Mouse (Mus musculus): ENCODE data around the gene Spag7. TPM values are rescaled to one million over a fixed set of nuclear protein-coding genes. Genes with fewer than 3 reads are reported as not detected.

Spag7 gene
- total RNA-seq, 1 experiment: 74.5 TPM

DNA sequence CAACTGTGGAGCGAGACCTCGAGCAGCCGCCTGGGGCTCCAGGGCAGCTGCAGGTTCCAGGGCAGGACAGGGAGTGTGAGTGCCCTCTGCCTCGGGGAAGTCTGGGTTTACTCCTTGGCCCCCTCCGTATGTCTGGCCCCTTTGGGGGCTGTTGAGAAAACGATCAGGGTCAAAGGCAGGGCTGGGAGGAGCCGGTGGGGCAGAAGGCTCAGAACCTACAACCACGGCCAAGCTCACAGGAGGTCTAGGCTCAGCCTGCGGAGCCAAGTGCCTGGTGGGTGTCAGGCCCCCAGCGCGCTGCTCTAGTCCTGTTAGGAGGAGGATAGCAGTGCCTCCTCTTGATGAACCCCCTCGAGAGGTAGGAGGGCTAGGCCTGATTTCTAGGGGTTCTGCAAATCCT lies 12.0 kb upstream of the Spag7 start:
- in situ Hi-C loops (cut with MboI; ENCODE audit: low sequenced_read_pairs in 2 of 2, unreplicated experiment in 2 of 2): no loop called here

DNA sequence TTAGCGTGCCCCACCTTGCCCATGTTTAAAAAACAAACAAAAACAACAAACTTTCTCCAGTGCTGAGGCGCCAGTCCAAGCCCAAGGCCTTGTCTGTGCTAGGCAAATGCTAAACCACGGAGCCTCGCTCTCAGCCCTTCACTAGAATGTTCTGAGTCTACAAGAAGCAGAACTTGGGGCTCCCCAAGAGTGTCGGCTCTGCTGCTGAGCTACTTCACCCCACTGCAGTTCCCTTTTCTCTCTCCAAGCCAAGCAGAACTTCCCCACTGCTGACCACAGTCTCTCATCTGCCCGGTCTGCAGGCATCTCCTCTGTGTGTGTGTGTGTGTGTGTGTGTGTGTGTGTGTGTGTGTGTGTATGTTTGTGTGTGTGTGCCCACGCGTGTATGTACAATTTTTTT lies 10.7 kb upstream of the Spag7 start:
- Histone ChIP-seq H3K27ac (ENCODE audit: insufficient read depth, low read depth, low read length, poor library complexity, severe bottlenecking) (no peak overlapping the region), H3K9me3 (ENCODE audit: control insufficient read depth, insufficient read depth, low read depth, low read length) (no peaks in the 10 kb centered on the region), H3K4me3 (ENCODE audit: insufficient read depth in 1 of 2, low read depth in 1 of 2, low read length in 2 of 2, poor library complexity in 1 of 2, severe bottlenecking in 1 of 2) (no peak overlapping the region), H3K4me1 (ENCODE audit: control insufficient read depth in 2 of 2, insufficient read depth in 2 of 2, low read length in 2 of 2, poor library complexity in 1 of 2) (peaks cover 5 to 24% of the 10 kb centered on the region in 2 experiments; a peak in 3 of 4 replicates), H3K36me3 (ENCODE audit: control insufficient read depth, insufficient read depth, low read length, poor library complexity, severe bottlenecking) (peaks cover 9% of the 10 kb centered on the region; the same call in 1 of the 2 replicates), H3K9ac (ENCODE audit: insufficient read depth, low read depth, low read length, poor library complexity, severe bottlenecking) (no peak overlapping the region)
- TF ChIP-seq ZNF384 (IDR thresholded peaks at IDR 0.05; ENCODE audit: low read depth, low read length): no peak
- no peak for TF ChIP-seq HCFC1 (IDR thresholded peaks at IDR 0.05; ENCODE audit: borderline replicate concordance, insufficient read depth, low read length)
- TF ChIP-seq MAFK (IDR thresholded peaks at IDR 0.05; ENCODE audit: insufficient read depth, low read depth, low read length): no peak
- no peak for TF ChIP-seq CHD2 (IDR thresholded peaks at IDR 0.05; ENCODE audit: low read depth, low read length)
- no peak for TF ChIP-seq ZC3H11A (IDR thresholded peaks at IDR 0.05; ENCODE audit: borderline replicate concordance, low read depth, low read length)
- no peak for DNase-seq (ENCODE audit: low read depth, low spot score)
- in situ Hi-C loops (cut with MboI; ENCODE audit: low sequenced_read_pairs in 2 of 2, unreplicated experiment in 2 of 2): no loop called here

More for the DNA sequence above, 12.0 kb upstream of the Spag7 start:
- Histone ChIP-seq H3K27ac (ENCODE audit: insufficient read depth, low read depth, low read length, poor library complexity, severe bottlenecking) (peak overlapping the region; percentile 15; the same call in 1 of the 2 replicates), H3K4me3 (ENCODE audit: insufficient read depth in 1 of 2, low read depth in 1 of 2, low read length in 2 of 2, poor library complexity in 1 of 2, severe bottlenecking in 1 of 2) (peak overlapping the region; percentile 44 to 48; a peak in 3 of 4 replicates), H3K36me3 (ENCODE audit: control insufficient read depth, insufficient read depth, low read length, poor library complexity, severe bottlenecking) (peaks cover 6% of the 10 kb centered on the region; the same call in 1 of the 2 replicates), H3K9ac (ENCODE audit: insufficient read depth, low read depth, low read length, poor library complexity, severe bottlenecking) (peak overlapping the region; percentile 69), H3K9me3 (ENCODE audit: control insufficient read depth, insufficient read depth, low read depth, low read length) (no peaks in the 10 kb centered on the region), H3K4me1 (ENCODE audit: control insufficient read depth in 2 of 2, insufficient read depth in 2 of 2, low read length in 2 of 2, poor library complexity in 1 of 2) (peaks cover 5 to 24% of the 10 kb centered on the region in 2 experiments; a peak in 3 of 4 replicates)
- TF ChIP-seq CHD2 (IDR thresholded peaks at IDR 0.05; ENCODE audit: low read depth, low read length): no peak
- TF ChIP-seq MAFK (IDR thresholded peaks at IDR 0.05; ENCODE audit: insufficient read depth, low read depth, low read length): no peak
- TF ChIP-seq HCFC1 (IDR thresholded peaks at IDR 0.05; ENCODE audit: borderline replicate concordance, insufficient read depth, low read length): no peak
- no peak for TF ChIP-seq ZNF384 (IDR thresholded peaks at IDR 0.05; ENCODE audit: low read depth, low read length)
- no peak for TF ChIP-seq ZC3H11A (IDR thresholded peaks at IDR 0.05; ENCODE audit: borderline replicate concordance, low read depth, low read length)
- no peak for DNase-seq (ENCODE audit: low read depth, low spot score)

DNA sequence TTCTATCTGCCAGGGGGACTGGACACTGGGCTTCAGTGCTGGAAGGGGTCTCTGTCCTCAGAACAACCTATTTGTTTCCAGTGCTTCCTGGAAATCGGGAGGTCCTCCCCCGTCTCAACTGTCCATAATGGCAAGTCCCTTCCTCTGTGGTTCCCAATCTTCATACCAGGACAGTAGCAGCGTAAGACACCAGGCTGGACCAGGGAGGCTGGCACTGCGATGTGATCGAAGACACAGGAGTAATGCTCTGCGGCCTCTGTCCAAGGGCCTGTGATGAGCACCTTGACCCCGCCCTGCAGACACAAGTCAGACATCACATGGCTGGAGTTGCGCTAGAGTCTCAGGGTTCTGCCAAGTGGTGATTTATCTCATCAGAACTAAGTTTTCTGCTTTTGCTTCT lies 10.1 kb upstream of the Spag7 start:
- no peak for TF ChIP-seq ZC3H11A (IDR thresholded peaks at IDR 0.05; ENCODE audit: borderline replicate concordance, low read depth, low read length)
- TF ChIP-seq HCFC1 (IDR thresholded peaks at IDR 0.05; ENCODE audit: borderline replicate concordance, insufficient read depth, low read length): no peak
- TF ChIP-seq MAFK (IDR thresholded peaks at IDR 0.05; ENCODE audit: insufficient read depth, low read depth, low read length): no peak
- TF ChIP-seq ZNF384 (IDR thresholded peaks at IDR 0.05; ENCODE audit: low read depth, low read length): no peak
- TF ChIP-seq CHD2 (IDR thresholded peaks at IDR 0.05; ENCODE audit: low read depth, low read length): no peak
- DNase-seq (ENCODE audit: low read depth, low spot score): no peak
- in situ Hi-C loops (cut with MboI; ENCODE audit: low sequenced_read_pairs in 2 of 2, unreplicated experiment in 2 of 2): no loop called here
- H3K27ac ChIP-seq (ENCODE audit: insufficient read depth, low read depth, low read length, poor library complexity, severe bottlenecking): no peak overlapping the region
- H3K4me1 ChIP-seq (ENCODE audit: control insufficient read depth in 2 of 2, insufficient read depth in 2 of 2, low read length in 2 of 2, poor library complexity in 1 of 2): peaks cover 5 to 27% of the 10 kb centered on the region in 2 experiments; a peak in 3 of 4 replicates
- H3K9ac ChIP-seq (ENCODE audit: insufficient read depth, low read depth, low read length, poor library complexity, severe bottlenecking): no peak overlapping the region
- peaks cover 9% of the 10 kb centered on the region; the same call in 1 of the 2 replicates for H3K36me3 ChIP-seq (ENCODE audit: control insufficient read depth, insufficient read depth, low read length, poor library complexity, severe bottlenecking)
- H3K9me3 ChIP-seq (ENCODE audit: control insufficient read depth, insufficient read depth, low read depth, low read length): no peaks in the 10 kb centered on the region
- no peak overlapping the region for H3K4me3 ChIP-seq (ENCODE audit: insufficient read depth in 1 of 2, low read depth in 1 of 2, low read length in 2 of 2, poor library complexity in 1 of 2, severe bottlenecking in 1 of 2)

DNA sequence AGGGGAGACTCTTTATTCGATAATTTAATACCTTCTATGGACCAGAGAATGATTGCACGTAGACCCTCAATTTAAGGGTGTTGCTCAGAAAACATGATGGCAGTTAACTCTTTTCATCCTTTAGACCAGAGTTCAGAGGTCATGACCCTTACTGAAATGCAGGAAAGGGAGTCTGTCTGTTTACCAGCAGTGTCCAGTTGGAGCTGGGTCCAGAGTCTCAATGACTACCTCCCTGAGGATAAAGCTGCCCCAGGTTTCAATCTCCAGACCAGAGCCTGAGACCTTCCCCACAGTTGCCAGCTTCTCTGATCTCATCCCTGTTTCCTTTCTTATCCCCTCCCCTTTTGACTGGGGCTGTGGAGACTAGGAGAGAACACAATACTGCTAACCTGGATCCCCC lies 9.4 kb upstream of the Spag7 start:
- no peak overlapping the region for H3K9ac ChIP-seq (ENCODE audit: insufficient read depth, low read depth, low read length, poor library complexity, severe bottlenecking)
- H3K9me3 ChIP-seq (ENCODE audit: control insufficient read depth, insufficient read depth, low read depth, low read length): no peaks in the 10 kb centered on the region

More for the DNA sequence above, 9.4 kb upstream of the Spag7 start:
- Histone ChIP-seq H3K27ac (ENCODE audit: insufficient read depth, low read depth, low read length, poor library complexity, severe bottlenecking) (no peak overlapping the region), H3K4me3 (ENCODE audit: insufficient read depth in 1 of 2, low read depth in 1 of 2, low read length in 2 of 2, poor library complexity in 1 of 2, severe bottlenecking in 1 of 2) (no peak overlapping the region), H3K4me1 (ENCODE audit: control insufficient read depth in 2 of 2, insufficient read depth in 2 of 2, low read length in 2 of 2, poor library complexity in 1 of 2) (peaks cover 5 to 28% of the 10 kb centered on the region in 2 experiments; a peak in 3 of 4 replicates), H3K36me3 (ENCODE audit: control insufficient read depth, insufficient read depth, low read length, poor library complexity, severe bottlenecking) (peaks cover 6% of the 10 kb centered on the region; the same call in 1 of the 2 replicates)
- in situ Hi-C loops (cut with MboI; ENCODE audit: low sequenced_read_pairs in 2 of 2, unreplicated experiment in 2 of 2): no loop called here
- no peak for DNase-seq (ENCODE audit: low read depth, low spot score)
- TF ChIP-seq MAFK (IDR thresholded peaks at IDR 0.05; ENCODE audit: insufficient read depth, low read depth, low read length) (no peak), CHD2 (IDR thresholded peaks at IDR 0.05; ENCODE audit: low read depth, low read length) (no peak), HCFC1 (IDR thresholded peaks at IDR 0.05; ENCODE audit: borderline replicate concordance, insufficient read depth, low read length) (no peak), ZC3H11A (IDR thresholded peaks at IDR 0.05; ENCODE audit: borderline replicate concordance, low read depth, low read length) (no peak), ZNF384 (IDR thresholded peaks at IDR 0.05; ENCODE audit: low read depth, low read length) (no peak)
